Mouse (Mus musculus) ovary, postnatal 36 days (tissue): ENCODE data around the gene Olfr1412.

Source experiments
- DNase-seq: peaks from one replicate; pipeline ENCODE4 v3.0.0; 2022; ENCODE audit warnings: low spot score, mixed read lengths

Olfr1412 gene

DNA sequence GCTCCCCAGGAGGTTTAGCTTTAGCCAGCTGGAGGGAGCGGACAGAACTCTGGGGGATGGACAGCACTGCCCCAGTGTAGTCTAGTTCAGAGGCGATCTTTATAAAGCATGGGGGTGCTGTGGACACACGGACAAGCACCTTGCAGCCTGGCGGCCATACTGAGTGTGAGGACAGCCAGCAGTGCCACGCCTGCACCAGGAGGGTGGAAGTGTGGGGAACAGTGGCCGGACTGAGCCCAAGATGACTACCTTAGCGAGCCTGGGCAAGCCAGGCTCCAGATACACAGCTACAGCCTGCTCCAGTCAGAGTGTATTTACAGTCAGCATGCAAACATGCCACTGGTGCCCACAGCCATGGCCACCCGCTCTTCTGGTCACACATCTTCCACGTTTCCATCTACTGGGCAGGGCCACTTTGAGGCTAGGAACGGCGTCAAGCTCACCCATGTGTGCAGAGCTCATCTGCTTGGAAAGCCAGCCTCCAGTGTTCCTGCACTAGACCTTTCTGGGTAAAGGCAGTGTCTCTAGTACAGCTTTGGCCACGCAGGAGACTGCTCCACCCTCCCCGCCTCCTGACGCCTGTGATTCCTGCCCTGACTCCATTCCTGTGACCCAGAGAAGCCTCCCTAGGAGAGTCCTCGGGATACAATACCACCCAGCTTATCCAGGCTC is 52.1 kb downstream of the Olfr1412 start:
- DNase-seq, result no peak

GRCm38 (mm10) chr1:92638181-92638580 is 52.6 kb downstream of the Olfr1412 start:
- DNase-seq, result no peak

- no peak for DNase-seq
Observed at GRCm38 (mm10) chr1:92638736-92639135, 53.2 kb downstream of the Olfr1412 start.

DNA sequence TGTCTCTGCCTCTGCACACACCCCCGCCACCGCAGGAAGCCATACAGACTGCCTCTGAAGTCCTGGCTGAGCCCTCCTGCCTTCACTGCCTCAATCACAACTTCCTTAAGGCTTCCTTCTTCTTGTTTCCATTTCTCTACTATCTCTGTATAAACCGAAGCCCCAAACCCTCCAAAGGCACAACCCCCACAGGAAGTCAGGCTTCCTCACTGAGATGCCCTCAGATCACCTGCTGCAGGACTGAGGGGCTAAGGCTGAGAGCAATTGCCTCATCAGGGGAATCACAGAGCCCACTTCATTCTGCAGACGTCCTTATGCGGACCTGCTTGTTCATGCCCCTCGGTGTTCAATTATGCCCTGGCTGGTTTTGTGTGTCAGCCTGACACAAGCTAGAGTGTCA is 54.8 kb downstream of the Olfr1412 start:
- no peak for DNase-seq
